Mouse (Mus musculus): ENCODE measurements at regions not wholly inside any gene's neighbourhood (a gene's known extent, or its start where the extent isn't known, plus 50 kb on each side); places are given as distances from the start of the nearest gene placed in this dataset.

DNA sequence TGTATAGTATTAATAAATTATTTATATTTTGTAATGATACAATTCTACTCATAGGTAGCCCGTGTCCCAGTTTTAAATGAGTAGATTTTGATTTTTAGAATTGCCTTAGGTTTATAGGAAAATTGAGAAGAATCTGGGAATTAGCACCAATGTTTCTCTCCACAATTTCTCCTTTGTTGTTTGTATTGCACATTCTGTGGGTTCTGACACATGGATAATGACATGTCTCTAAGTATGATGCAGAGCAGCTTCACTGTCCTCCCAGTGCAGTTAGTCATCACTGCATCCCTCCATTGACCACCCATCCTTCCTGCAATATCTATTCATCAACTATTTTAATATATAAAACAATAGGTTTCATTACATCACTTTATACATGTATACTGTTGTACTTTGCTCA lies 464.6 kb upstream of the Adamts5 start:
- no peak for TF ChIP-seq CTCF (conservative IDR thresholded peaks at IDR 0.05 in 1 of 2, IDR thresholded peaks at IDR 0.05 in 1 of 2; ENCODE audit: low read depth in 2 of 2, low read length in 2 of 2)
- no peak for TF ChIP-seq ZNF384 (IDR thresholded peaks at IDR 0.05; ENCODE audit: low read depth, low read length)
- TF ChIP-seq SMC3 (IDR thresholded peaks at IDR 0.05; ENCODE audit: low read depth, low read length) = no peak

Measured in CH12.LX (cell line).